Mouse (Mus musculus) olfactory bulb, adult 2 months (tissue): Measurements from ENCODE around the gene Auh.

Experiments used
- CTCF ChIP-seq: fragments of 200-500 bp; IDR thresholded peaks from 2 replicates; pipeline ENCODE4 v1.5.1; 2012; ENCODE audit warnings: low read depth, mild to moderate bottlenecking, low read length, moderate library complexity; ENCODE audit not compliant: insufficient read depth
- POLR2A ChIP-seq: fragments of 200-500 bp; IDR thresholded peaks from 2 replicates; pipeline ENCODE4 v1.6.1; 2012; ENCODE audit warnings: mild to moderate bottlenecking, low read depth, low read length, moderate library complexity; ENCODE audit not compliant: insufficient read depth

- TF ChIP-seq POLR2A (no peak), CTCF (no peak)
Observed at GRCm38 (mm10) chr13:52817991-52818491, 111.4 kb downstream of the Auh start.
